Mouse (Mus musculus): ENCODE results near the gene Ap5s1. TPM values are rescaled to one million over a fixed set of nuclear protein-coding genes. Genes with fewer than 3 reads are reported as not detected.
"Not testable (repeated sequence)": the region's sequence is repeated elsewhere in the genome, so short reads cannot be mapped to it uniquely, and the experiment has no call there.

The Ap5s1 gene
- total RNA-seq, 2 experiments from 2014 or later, result 17.9 to 18.5 TPM

DNA sequence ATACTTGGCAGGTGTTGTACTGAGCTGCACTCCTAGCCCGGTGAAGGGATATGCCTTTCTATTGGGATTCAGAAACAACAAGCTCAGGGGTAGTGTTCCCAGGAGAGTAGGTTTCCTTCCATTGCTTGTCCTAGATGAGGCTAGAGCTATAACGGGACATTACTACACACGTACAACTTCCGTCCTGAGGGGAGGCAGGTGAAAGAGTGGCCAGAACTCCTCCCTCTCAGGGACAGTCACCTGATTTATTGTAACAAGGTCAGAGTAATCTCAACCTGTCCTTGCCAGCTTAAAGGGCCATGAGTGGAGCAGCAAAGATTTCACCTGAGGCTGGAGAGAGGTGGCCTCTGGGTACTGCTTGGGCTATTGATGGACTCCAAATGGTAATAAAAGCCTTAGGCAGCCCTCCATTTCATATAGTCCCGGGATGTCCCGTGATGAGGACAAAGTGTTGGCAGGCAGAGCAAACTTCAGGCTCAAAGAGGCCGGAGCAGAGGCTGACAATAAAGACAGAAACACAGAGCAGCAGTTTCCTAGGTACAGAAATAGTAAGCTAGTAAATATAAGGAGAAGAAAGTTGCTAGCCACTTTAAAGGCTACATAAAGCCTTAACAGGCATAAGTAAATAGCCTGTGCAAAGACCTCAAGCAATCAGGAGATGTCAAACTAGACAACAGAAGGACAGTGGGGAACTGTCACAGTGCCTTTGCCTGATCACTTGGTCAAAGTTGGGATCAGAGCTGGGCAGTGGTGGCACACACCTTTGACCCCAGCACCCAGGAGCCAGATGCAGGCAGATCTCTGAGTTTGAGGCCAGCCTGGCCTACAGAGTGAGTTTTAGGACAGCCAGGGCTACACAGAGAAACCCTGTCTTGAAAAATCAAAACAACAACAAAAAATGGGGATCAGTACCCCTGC is 9.3 kb downstream of the Ap5s1 start:
- DNase-seq, result no peak
- intact Hi-C loops (cut with DNase I), result no loop called here

GRCm38 (mm10) chr2:131220030-131220429 is 13.2 kb downstream of the Ap5s1 start:
- intact Hi-C loops (cut with DNase I), result no loop called here
- no peak for DNase-seq

GRCm38 (mm10) chr2:131221853-131222515 is 15.1 kb downstream of the Ap5s1 start:
- no peak for DNase-seq
- intact Hi-C loops (cut with DNase I), result no loop called here

DNA sequence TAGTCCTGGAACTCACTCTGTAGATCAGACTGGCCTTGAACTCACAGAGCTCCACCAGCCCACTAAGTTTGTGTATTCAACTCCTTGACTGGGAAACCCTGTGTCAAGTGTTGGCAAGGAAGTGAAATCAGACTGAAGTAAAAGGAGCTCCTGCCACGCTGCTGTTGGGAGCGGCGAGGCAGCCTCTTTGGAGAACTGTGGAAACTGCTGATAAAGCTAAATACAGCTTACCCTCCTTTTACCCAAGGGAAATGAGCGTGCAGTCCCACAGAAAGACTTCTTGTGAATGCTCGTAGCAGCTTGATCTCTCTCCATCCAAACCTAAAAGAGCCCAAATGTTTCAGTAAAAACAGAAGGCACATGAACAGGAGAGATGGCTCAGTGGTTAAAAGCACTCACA is 15.7 kb downstream of the Ap5s1 start:
- intact Hi-C loops (cut with DNase I), result no loop called here
- DNase-seq, result no peak

- intact Hi-C loops (cut with DNase I), result no loop called here
Observed at GRCm38 (mm10) chr2:131223569-131223968, 16.7 kb downstream of the Ap5s1 start.

DNA sequence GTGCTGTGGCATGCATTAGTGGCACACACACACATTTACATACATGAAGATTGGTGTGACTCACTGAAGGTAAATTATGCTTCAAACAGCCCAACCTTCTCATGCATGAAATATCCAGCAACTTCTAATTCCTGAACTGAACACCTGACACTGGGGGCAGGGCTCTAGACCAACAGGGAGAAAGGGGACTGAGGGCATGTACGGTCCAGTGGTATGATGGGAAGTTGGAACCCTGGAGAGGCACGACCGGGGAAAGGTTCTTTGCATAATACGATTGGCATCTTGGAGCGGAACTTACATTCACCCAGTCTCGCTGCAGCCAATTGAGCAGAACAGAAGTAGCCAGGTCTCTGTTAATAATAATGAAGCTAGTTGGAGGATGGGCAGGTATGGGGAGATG is 18.3 kb downstream of the Ap5s1 start:
- DNase-seq, result no peak
- intact Hi-C loops (cut with DNase I), result no loop called here

More at GRCm38 (mm10) chr2:131223569-131223968, 16.7 kb downstream of the Ap5s1 start:
- DNase-seq, result no peak

- intact Hi-C loops (cut with DNase I); DNase-seq: not testable (repeated sequence)
Observed at GRCm38 (mm10) chr2:131226669-131227068, 19.8 kb downstream of the Ap5s1 start.

GRCm38 (mm10) chr2:131227243-131227642 is 20.4 kb downstream of the Ap5s1 start:
- intact Hi-C loops (cut with DNase I), result no loop called here
- no peak for DNase-seq

DNA sequence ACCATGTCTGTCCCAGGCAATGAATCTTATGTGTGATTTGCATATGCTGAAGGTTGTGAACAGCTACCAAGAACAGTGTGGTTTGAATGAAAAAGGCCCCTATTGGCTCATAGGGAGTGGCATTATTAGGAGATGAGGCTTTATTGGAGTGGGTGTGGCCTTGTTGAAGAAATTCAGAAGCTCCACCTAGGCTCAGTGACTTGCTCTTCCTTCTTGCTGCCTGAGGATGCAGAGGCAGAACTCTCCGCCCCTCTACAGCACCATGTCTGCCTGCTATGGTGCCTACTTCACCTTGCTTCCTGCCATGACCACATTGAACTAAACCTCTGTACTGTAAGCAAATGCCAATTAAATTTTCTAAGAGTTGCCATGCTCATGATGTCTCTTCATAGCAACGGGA is 25.7 kb downstream of the Ap5s1 start:
- no peak for DNase-seq
- intact Hi-C loops (cut with DNase I), result no loop called here

- DNase-seq, result peak; percentile 96
- intact Hi-C loops (cut with DNase I), result no loop called here
Observed at GRCm38 (mm10) chr2:131233307-131234126, 26.6 kb downstream of the Ap5s1 start, which contains the start of gene Mavs. Gene Mavs (plus strand): TSS chr2:131234063.

GRCm38 (mm10) chr2:131234127-131234650 is 27.3 kb downstream of the Ap5s1 start:
- intact Hi-C loops (cut with DNase I), result no loop called here
- peak; percentile 15 for DNase-seq

DNA sequence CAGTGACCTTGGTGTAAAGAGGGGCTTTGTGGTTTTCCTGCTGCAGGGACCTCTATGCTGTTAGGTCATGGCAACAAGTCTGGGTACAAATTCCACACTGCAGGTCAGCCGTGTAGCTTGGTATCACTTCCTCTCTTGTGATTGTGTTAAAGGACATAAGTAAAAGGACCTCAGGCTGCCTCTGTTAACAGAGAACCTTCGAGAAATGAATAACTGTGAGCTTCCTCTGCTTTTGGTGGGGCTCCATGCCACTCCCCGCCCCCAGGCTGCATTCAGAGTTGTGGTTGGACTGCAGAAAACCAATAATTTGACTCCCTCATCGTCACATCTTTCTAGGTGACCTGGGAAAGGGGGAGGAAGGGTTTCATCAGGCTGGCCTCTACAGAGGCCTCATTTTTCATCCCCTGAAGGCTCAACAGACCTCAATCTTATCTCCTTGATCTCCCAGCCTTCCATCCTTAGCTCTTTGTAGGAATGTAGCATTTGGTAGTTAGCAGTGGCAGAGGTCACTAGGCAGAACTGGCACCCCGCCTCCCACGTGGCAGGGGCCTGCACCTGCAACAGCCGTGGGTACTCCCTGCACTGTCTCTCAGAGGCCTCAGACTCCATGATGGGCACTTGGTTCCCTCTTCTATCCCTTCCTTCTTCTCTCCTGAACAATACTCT is 28.2 kb downstream of the Ap5s1 start:
- no peak for DNase-seq
- intact Hi-C loops (cut with DNase I), result no loop called here

DNA sequence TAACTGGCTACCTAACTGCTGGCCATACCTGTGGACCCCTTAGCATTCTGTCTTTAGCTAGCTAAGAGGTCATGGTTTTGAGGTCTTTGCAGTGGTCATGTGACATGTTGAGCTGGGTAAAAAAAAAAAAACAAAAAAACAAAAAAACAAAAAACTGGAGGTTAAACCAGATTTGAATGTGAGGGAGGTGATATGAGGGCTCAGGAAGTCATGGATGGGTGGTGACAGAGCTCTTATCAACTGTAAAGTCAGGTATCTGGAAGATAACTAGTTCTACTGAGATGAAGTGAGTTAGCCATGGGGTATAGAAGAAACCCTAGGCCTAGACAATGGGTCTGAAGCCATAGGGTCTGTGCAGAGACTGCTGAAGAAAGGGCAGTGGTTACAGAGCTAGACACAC is 35.3 kb downstream of the Ap5s1 start:
- no peak for DNase-seq
- intact Hi-C loops (cut with DNase I), result no loop called here

DNA sequence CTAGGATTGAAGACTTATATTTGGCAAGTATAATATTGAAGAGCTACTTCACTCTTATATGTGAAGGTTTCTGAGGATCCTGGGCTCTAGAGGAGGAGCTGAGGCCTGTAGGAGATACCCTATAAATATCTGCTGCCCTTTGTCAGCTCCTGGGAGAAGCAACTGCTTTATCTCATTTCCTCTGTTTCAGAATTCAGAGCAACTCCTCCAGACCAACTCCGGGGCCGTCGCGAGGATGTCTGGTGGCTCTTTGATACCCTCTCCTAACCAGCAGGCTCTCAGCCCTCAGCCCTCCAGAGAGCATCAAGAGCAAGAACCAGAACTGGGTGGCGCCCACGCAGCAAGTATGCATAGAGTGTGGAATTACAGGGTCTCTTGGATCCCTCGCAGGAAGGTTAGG is 36.1 kb downstream of the Ap5s1 start:
- no peak for DNase-seq
- intact Hi-C loops (cut with DNase I), result no loop called here

GRCm38 (mm10) chr2:131253681-131254328 is 46.9 kb downstream of the Ap5s1 start:
- DNase-seq, result peak; percentile 59
- intact Hi-C loops (cut with DNase I), result no loop called here

- intact Hi-C loops (cut with DNase I), result no loop called here
- DNase-seq, result no peak
Observed at GRCm38 (mm10) chr2:131254329-131254713, 47.4 kb downstream of the Ap5s1 start.

DNA sequence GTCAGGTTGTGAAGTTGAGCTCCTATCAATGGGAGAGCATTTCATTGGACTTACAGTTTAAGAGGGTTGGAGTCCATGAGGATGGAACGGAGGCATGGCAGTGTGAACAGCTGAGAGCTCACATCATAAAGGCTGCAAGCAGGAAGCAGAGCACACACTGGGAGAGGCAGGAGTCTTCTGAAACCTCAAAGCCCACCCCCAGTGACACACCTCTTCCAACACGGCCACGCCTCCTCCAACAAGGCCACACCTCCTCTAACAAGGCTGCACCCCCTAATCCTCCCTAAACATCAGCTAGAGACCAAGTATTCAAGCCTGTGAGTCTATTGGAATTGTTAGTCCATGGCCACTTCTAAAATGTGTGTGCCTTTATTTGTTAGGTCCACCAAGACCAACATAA is 48.9 kb downstream of the Ap5s1 start:
- intact Hi-C loops (cut with DNase I), result no loop called here

DNA sequence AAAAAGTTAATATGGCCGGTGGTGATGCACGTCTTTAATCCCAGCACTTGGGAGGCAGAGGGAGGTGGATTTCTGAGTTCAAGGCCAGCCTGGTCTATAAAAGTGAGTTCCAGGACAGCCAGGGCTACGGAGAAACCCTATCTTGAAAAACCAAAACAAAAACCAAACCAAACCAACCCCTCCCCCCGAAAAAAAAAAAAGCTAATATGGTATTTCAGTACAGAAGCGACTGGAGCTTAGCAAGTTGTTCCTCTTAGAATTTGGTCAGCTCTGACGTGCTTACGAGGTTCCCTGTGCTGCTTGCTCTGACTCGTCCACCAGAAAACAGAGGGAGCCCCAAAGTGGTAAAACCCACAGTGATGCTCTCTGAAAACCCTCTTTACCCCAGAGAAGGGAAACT is 51.8 kb downstream of the Ap5s1 start:
- intact Hi-C loops (cut with DNase I), result no loop called here
- no peak for DNase-seq

More for the DNA sequence above, 48.9 kb downstream of the Ap5s1 start:
- DNase-seq, result no peak

DNA sequence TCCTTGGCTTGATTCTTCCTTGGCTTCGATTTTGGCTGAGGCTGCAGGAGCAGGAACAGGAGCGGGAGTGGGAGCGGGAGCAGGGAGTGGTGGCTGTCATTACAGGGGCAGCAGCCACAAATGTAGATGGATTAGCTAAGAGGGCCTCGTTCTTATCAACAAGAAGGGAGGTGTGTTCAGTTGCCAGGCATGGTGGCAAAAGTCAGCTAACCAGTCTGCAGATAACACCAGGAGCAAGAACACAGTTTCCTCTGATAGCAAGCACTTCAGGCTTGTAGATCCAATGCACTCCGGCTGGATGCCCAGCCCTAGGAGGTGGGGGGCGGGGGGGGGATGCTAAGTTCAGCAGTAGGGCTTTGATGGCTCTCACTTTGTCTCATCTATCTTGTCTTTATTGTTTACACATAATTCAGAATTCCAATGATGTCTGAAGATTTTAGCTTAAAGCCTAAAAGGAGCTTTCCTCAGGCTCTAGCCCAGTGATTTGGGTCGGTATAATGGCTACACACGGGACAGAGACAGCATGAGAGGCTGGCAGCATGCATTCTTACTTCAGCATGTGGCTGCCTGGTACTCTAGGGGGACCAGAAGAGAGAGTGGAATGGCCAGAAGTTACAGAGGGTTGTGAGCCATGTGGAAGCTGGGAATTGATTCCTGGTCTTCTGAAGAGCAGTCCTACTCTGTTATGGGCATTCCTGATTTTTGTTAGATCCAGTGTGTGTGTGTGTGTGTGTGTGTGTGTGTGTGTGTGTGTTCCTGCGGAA is 53.8 kb downstream of the Ap5s1 start:
- DNase-seq, result no peak
- intact Hi-C loops (cut with DNase I), result loop anchor here (10.0 kb wide), 1 partner anchor 234 kb away; the partner anchor contains the start of gene Smox
